Mouse (Mus musculus) gastrocnemius, adult 18-20 months (tissue): ENCODE measurements around the gene Peli2. TPM values are rescaled to one million over a fixed set of nuclear protein-coding genes. Genes with fewer than 3 reads are reported as not detected.

ENCODE experiments used
- DNase-seq: peaks from one replicate; pipeline ENCODE4 v3.0.0; 2021; ENCODE audit warnings: low spot score
- total RNA-seq, 2 experiments: library from RNA; stranded (reverse); gene quantifications; 2 replicates each; pipeline ENCODE4 v1.2.3; 2021

Peli2 gene
- total RNA-seq, 2 experiments from 2014 or later = 12.7 to 14.7 TPM

DNA sequence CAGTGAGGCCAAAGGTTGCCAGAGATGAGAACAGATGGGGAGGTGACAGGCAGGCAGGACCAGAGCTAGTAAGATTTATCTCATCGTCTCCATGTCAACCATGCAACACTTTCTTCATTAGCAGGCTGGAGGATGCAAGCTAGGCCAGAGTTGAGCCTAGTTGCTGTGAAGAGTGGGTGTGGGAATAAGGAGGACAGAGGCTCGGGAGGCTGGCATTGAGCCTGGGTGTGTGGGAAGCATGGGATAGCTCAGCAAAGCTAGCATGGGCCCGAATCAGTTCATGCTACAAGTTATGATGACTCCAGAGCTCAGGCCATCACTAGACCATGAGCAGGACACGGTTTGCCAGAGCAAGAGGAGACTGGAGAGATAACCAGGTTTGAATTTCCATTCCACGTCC, 166.3 kb downstream of the Peli2 start:
- no peak for DNase-seq

DNA sequence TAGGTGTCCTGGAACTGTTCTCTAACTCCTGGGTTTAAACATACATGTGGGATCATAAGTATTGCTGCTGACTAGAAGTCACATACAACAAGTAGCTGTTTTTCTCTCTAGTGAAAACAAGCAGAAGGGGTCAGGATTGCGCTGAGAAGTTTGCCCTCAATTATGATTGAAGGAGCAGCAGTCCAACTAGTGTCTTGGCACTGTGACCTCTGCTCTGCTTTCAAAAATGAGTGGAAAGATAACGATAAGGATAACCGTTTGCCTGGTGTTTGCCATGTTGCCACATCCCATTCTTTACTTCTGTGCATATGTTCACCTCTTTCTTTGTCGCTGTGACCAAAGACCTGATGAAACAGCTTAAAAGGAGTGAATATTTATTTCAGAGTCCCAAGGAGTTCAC, 167.0 kb downstream of the Peli2 start:
- no peak for DNase-seq

DNA sequence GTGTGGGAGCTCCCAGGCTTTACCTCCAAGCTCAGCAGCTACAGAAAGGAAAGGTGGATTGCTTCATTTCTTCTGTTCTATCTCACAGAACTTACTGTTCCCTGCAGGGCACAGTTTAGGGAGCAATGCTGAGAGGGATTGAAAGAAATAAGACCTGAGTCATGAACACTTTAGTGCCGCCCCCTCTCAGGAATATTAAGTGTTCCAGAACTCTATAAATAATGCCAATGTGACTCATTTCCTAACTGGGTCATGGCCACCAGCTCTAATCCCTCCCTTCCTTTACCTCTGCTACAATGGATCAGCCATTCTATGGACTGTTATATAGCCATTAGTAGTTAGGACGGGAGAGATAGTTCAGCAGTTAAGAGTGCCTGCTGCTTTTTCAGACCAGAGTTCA, 168.0 kb downstream of the Peli2 start:
- no peak for DNase-seq

DNA sequence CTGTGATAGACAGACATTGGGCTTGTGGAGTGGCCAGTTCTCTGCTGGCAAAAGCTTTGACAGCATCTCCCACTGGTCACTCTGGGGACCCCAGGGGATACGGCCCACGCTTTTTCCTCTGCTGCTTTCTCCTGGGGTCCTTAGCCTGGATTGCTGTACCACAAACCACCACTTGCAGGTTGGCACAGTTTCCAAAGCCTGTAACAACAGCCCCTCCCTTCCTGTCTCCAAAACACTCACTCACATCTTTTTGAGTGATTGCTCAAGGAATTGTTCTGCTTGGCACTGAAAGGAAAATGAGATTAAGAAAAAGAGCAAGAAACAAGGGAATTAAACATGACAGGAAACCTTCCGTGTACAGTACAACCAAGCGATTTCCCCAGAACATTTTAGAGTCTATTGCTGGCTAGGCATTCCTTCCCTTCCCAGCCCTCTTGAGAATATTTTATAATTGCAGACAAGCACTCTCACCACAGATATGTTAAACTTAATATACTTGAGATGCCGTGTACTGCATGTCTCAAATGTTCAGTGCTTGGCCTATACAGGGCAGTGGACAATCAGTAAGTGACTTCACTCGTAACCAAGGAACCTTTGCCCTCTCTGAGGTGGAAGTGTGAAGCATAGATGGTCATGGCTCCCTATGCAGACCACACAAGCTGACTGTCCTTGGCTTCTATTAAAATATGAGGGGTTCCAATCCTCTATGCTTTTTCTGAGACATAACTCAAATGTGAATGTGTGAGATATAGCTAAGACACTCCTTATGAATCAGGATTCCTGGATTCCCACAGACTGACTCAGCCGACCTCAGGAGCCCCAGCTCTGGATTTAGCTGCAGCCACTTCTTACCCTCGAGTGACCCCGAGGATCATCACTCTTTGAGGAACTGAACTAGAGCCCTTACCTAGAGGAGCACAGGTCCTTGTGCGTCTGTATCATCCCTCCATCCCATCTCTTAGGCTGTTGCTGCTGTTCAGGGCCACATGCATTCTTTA, 169.3 kb downstream of the Peli2 start:
- no peak for DNase-seq

DNA sequence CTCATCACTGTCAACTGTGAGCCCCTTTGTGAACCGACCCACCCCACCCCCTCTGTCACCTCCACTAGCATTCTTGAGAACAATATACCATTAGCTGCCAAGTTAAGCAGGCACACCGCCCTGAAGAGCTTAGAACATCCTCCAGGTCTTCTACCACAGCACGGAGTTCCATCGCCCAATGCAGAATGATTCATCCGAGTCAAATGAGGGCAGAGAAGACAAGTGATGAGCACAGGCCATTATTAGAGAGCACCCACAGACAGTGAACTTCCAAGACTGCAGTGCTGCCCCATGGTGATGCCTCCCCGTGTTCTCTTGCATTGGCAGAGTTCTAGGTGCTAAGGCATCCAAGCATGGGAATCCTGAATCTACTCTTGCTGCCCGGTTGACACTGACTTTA, 172.9 kb downstream of the Peli2 start:
- no peak for DNase-seq

DNA sequence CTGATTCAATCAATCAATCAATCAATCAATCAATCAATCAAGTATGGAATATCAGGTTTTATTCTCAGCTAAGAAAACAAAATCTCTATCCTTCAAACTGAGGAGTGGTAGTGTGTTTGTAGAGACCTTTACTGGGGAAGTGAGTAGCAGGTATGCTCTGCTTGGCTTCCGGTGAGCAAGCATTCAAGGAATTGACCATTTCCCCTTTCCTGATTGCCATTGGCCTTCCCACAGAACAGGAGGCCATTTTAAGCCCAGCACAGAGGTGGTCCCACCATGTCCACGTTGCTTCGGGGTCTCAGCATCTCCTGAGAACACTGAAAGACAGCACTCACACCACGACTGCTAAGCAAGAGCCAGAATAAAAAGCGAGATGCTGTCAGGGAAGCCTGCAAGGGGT, 174.8 kb downstream of the Peli2 start:
- DNase-seq = no peak

DNA sequence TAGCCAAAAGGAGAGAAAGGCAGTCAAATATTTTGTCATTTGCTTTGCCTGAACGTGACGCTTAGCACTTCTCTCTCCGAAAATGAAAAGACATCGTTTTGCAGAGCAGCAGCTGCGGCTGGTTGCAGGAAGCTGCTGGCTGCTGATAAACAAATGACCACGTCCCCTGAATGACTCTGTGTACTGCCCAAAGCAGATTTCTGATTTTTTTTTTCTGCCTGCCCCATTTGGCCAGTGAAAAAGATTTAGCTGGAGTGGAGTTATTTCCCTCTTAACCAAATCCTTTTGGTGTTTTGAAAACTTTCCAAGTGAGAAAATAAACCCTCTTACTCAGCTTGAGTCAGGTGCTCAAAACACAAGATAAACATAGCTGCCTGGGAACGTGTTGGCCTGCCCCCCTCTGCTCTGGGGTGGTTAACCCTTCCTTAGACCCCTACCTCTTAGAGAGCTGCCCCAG, 175.2 kb downstream of the Peli2 start:
- peak; percentile 15 for DNase-seq

DNA sequence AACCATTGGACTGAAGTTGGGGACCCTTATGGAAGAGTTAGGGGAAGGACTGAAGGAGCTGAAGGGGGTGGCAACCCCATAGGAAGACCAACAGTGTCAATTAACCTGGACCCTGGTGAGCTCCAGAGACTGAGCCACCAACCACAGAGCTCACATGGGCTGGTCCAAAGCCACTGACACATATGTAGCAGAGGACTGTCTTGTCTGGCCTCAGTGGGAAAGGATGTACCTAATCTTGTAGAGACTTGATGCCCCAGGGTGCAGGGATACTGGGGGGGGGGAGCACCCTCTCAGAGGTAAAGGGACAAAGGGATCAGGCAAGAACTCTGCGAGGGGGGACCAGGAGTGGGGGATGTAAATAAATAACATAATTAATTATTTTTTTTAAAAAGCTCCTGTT, 176.2 kb downstream of the Peli2 start:
- no peak for DNase-seq

DNA sequence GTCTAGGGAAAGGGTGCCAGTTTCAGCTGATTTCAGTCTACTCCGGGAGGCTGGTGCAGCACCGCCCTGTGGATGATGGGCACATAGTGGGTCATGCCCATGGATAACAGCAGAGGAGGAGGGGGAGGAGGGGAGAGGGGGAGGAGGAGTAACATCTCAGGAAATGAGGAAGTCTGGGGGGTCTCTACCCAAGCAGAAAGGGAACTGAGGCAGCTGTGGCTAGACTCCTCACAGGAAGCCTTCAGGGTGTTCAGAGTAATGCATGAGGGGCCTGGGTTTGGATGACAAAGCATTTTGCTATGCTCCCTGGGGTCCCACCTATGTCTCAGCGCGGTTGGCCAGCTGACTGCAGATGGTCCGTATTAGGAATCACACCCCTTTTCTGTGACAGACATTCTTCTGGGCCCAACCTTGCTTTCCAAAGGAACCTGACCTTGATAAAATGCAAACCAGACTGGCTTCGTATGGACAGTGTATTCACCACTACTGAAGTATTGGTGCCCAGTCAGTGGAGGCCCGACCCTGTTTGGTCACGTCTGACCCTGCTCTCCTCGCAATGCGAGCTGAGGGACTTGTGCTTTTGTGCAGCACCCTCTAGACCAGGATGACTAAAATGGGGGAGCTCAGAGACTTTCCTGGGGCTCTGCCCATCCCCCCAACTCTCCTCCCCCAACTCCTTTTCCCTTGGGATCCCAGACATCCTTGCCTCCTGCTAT, 182.0 kb downstream of the Peli2 start:
- no peak for DNase-seq

DNA sequence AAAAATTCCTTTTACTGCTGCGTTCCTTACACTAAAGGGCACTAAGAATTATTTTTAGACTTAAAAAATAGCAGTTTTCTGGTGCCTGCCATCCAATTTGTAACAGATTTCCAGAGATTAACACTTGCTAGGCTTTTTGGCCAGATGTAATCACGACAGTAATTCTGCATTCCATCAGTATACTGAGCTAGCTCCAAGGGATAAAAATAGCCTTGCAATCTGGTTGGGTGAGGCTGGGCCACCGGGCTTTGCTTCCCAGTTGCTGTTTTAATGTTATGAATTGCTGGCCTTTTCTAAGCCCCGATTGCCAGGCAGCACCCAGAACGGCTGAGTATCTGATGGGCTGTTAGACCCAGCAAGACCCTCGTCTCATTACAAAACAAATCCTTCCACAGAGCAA, 182.6 kb downstream of the Peli2 start:
- DNase-seq = no peak

DNA sequence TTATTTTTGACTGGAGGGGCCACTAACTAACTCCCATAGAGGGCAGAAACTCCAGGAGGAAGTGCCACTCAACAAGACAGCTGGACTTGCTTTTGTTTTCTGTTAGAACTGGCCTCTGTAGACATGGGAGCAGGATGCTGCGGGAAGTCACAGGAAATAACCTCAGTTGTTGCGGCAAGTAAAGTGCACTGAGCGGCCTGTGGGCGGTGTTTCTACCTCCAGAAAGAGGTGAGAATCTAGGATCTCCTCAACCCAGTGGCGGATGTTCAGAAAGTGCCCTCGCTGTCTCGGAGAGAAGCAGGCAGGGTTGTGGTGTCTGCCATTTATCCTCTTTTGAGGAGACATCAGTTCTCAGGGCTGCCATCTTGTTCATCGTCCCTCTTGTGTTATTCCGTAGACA, 183.2 kb downstream of the Peli2 start:
- DNase-seq = no peak

DNA sequence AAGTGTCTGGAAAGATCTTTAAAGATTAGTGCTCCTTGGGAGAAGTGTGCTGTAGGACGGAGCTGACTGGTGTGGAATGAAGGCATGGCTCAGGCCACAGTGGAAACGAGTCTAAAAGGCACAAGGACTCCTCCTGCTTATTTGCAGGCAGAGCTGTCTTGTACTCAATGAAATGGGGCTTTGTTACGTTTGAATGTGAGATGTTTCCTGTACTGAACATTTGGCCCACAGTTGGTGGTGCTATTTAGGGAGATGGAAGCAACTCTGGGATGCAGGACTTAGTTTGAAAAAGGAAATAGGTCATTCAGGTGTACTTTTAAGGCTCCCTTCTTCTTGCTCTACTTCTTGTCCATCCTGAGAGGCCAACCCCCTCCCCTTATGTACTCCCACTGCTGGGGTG, 192.6 kb downstream of the Peli2 start:
- DNase-seq = no peak

DNA sequence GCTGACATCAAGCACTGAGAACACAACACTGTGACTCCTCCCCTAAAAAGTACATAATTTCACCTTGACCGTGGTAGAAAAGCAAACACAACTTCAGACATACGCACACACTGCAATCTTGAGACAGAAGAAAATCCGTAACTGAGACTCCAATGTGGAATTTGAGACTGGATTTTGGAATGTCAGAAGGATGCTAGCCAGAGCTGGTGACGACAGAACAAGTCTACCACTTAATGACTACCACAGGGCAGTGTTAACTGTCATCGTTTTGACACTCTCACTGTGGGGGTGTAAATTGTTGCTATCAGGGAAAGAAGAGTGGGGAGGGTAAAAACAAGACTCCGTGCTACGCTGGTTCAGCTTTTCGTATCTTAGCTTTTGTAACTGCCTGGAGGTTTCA, 195.8 kb downstream of the Peli2 start:
- DNase-seq = no peak

DNA sequence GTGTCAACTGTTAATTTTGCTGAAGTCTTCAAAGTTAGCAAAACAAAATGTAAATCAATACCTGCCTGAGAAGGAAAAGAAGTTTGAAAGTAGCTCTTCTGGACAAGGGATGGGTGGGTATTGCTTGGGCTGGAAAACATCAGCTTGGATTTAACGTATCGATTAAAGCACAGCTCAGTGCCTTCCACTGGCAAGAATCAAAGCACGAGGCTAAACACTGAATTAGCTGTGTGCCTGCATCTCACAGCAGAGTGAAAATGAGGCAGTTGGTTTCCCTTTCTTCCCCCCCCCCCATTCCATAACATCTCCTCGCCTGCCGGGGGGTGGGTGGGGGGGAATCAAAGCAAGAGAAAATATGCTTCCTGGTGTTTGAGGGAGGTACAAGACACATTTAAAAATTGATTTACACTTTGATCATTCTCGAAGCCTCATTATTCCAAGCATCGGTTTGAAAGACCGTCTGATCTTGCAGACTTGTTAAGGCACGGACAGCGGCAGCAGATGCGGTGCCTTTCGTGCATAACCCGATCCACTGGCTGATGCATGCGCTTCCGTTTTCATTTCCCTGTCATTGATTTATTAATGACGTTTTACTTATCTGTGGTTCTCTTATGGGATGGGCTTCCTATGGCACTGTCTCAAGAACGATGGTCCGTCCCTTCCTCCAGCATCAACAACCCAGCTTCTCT, 203.3 kb downstream of the Peli2 start:
- DNase-seq = no peak

DNA sequence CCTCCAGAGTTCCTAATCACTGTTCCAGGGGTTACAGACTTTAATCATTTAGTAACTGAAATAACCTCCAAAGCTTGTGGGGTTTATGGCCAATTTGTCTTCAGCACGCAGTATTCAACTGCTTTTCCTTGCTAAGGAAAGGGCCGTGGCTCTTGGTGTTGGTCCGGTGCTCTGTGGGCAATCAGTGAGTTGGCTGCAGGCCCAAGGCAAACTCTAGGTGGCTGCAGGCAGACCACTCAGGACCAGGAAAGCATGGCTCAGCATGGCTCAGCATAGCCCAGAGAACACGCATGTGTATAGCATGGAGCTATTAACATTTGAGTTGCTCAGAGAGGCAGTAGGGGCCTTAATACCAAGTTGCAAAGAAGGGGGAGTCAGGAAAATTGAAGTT, 203.8 kb downstream of the Peli2 start:
- no peak for DNase-seq

DNA sequence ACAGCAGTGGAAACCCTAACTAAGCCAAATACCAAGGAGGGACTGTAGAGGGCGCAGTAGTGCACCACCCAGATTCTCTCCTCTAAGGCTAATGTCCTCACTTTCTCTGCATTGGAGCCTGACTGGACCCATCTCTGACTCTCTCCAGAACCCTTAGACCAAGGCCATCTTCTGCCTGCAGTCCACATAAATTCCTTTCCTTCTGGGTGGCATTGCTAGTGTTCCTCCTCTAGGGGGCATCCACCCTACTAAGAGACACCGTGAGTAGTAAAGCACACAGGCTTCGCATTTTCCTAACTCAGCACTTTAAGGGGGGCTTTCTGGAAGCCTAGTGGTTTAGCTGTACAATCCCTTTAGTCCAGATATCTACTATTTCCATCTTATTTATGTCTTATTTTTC, 207.1 kb downstream of the Peli2 start:
- no peak for DNase-seq

DNA sequence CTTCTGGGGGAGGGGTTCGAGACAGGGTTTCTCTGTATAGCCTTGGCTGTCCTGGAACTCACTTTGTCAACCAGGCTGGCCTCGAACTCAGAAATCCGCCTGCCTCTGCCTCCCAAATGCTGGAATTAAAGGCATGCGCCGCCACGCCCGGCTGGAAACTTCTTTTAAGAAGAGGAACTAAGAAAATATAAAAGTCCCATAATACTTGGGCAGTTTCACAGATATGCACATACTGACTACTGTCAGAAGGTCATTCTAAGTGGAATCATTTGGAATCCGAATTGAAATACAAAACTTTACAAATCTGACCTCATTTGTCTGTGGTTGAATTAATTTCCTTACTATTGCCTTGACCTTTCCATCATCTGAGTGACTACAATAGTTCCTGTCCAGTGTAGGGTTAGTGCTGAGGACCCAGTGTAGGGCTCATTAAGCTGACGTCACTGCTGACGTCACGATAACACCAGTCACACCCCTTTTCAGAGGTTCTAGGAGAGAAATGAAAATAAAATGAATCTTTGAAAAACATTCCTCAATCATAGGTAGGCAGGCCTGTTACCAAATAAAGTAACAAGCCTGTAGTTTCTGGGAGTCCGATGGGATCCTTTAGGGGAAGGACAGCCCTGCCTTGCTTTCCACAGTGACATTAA, 209.2 kb downstream of the Peli2 start:
- no peak for DNase-seq
